Mouse (Mus musculus) layer of hippocampus, postnatal 36 days (tissue): Measurements from ENCODE around the gene Pole2. TPM values are rescaled to one million over a fixed set of nuclear protein-coding genes. Genes with fewer than 3 reads are reported as not detected.

Experiments used
- DNase-seq, 2 experiments: peaks; one replicate each; pipeline ENCODE4 v3.0.0; 2022
- total RNA-seq, 2 experiments: library from RNA; stranded (reverse); gene quantifications; 2 replicates each; pipeline ENCODE4 v1.2.3; 2021

The Pole2 gene
- total RNA-seq: under 1 TPM; 0.75 to 0.99 TPM

- peak; percentile 83 to 88 for DNase-seq
Observed at GRCm38 (mm10) chr12:69227776-69228466, at the start of gene Pole2. TSS of gene Pole2 (minus strand) at chr12:69228195.

- no peak for DNase-seq
Observed at GRCm38 (mm10) chr12:69268956-69269355, 41.0 kb upstream of the Pole2 start.

- DNase-seq: no peak
Observed at GRCm38 (mm10) chr12:69267956-69268632, 40.1 kb upstream of the Pole2 start.

- no peak for DNase-seq
Observed at GRCm38 (mm10) chr12:69265031-69265430, 37.0 kb upstream of the Pole2 start.

- DNase-seq: no peak
Observed at GRCm38 (mm10) chr12:69262251-69262650, 34.3 kb upstream of the Pole2 start.

- DNase-seq: no peak
Observed at GRCm38 (mm10) chr12:69257836-69258235, 29.8 kb upstream of the Pole2 start.

- DNase-seq: no peak
Observed at GRCm38 (mm10) chr12:69253806-69254205, 25.8 kb upstream of the Pole2 start.

- no peak for DNase-seq
Observed at GRCm38 (mm10) chr12:69250756-69251155, 22.8 kb upstream of the Pole2 start.

GRCm38 (mm10) chr12:69249766-69250165 lies 21.8 kb upstream of the Pole2 start:
- no peak for DNase-seq

- peak; percentile 72 to 73 for DNase-seq
Observed at GRCm38 (mm10) chr12:69241771-69242431, 13.9 kb upstream of the Pole2 start.

GRCm38 (mm10) chr12:69241405-69241770 lies 13.4 kb upstream of the Pole2 start:
- no peak for DNase-seq

GRCm38 (mm10) chr12:69240876-69241275 lies 12.9 kb upstream of the Pole2 start, which contains the start of gene Klhdc1:
TSS of gene Klhdc1 (plus strand) at chr12:69241176.
- no peak for DNase-seq

GRCm38 (mm10) chr12:69238284-69238683 lies 10.3 kb upstream of the Pole2 start:
- DNase-seq: no peak

- no peak for DNase-seq
Observed at GRCm38 (mm10) chr12:69235782-69236181, 7.8 kb upstream of the Pole2 start.

GRCm38 (mm10) chr12:69229251-69229650 lies 1.3 kb upstream of the Pole2 start:
- no peak for DNase-seq

GRCm38 (mm10) chr12:69220613-69221277 lies 7.2 kb downstream of the Pole2 start:
- DNase-seq: no peak

GRCm38 (mm10) chr12:69216587-69216986 lies 11.4 kb downstream of the Pole2 start:
- DNase-seq: no peak

GRCm38 (mm10) chr12:69215000-69215785 lies 12.8 kb downstream of the Pole2 start:
- DNase-seq: peak; percentile 60 to 61

GRCm38 (mm10) chr12:69214393-69214792 lies 13.6 kb downstream of the Pole2 start:
- no peak for DNase-seq

GRCm38 (mm10) chr12:69213186-69213777 lies 14.7 kb downstream of the Pole2 start:
- DNase-seq: no peak

- DNase-seq: no peak
Observed at GRCm38 (mm10) chr12:69211057-69211456, 16.9 kb downstream of the Pole2 start.
